Mouse (Mus musculus): ENCODE measurements around the gene Clstn2. TPM values are rescaled to one million over a fixed set of nuclear protein-coding genes. Genes with fewer than 3 reads are reported as not detected.

Gene Clstn2
- total and polyA plus RNA-seq, 3 experiments: not detected

- Histone ChIP-seq H3K79me2 (ENCODE audit: control insufficient read depth, insufficient read depth, low read length, poor library complexity) (no peaks in the 10 kb centered on the region), H3K4me3 (ENCODE audit: control insufficient read depth in 1 of 2, insufficient read depth in 1 of 2, low read depth in 2 of 2, low read length in 2 of 2) (no peak overlapping the region), H3K4me1 (ENCODE audit: control insufficient read depth in 1 of 2, insufficient read depth in 2 of 2, low read length in 2 of 2) (no peaks in the 10 kb centered on the region), H3K36me3 (ENCODE audit: control insufficient read depth in 1 of 2, insufficient read depth in 2 of 2, low read length in 2 of 2) (no peaks in the 10 kb centered on the region), H3K27ac (ENCODE audit: control insufficient read depth, low read depth, low read length) (no peak overlapping the region), H3K9ac (ENCODE audit: control insufficient read depth, low read depth, low read length, poor library complexity, severe bottlenecking) (no peak overlapping the region), H3K9me3 (replicated peaks; ENCODE audit: insufficient read depth, low read length) (no peaks in the 10 kb centered on the region), H3K27me3 (ENCODE audit: control insufficient read depth in 1 of 2, insufficient read depth in 2 of 2, low read length in 2 of 2) (no peaks in the 10 kb centered on the region)
- TF ChIP-seq MAFK (IDR thresholded peaks at IDR 0.05; ENCODE audit: borderline replicate concordance, low read depth, low read length) (no peak), CHD2 (IDR thresholded peaks at IDR 0.05; ENCODE audit: low read length) (no peak), CTCF (IDR thresholded peaks at IDR 0.05 in 2 of 3, conservative IDR thresholded peaks at IDR 0.05 in 1 of 3; ENCODE audit: control insufficient read depth in 1 of 3, insufficient read depth in 1 of 3, low read depth in 2 of 3, low read length in 3 of 3, poor library complexity in 1 of 3, severe bottlenecking in 1 of 3) (no peak), SMC3 (IDR thresholded peaks at IDR 0.05; ENCODE audit: low read depth, low read length) (no peak), ETS1 (IDR thresholded peaks at IDR 0.05; ENCODE audit: low read depth, low read length) (no peak), KAT2A (conservative IDR thresholded peaks at IDR 0.05; ENCODE audit: low read depth, low read length) (no peak), NRF1 (IDR thresholded peaks at IDR 0.05; ENCODE audit: insufficient read depth, low read depth, low read length, poor library complexity, severe bottlenecking) (no peak), EP300 (IDR thresholded peaks at IDR 0.05; ENCODE audit: low read depth in 1 of 2, low read length in 2 of 2) (no peak), CHD1 (IDR thresholded peaks at IDR 0.05; ENCODE audit: low read depth, low read length) (no peak), ZKSCAN1 (IDR thresholded peaks at IDR 0.05; ENCODE audit: low read depth, low read length) (no peak), NELFE (IDR thresholded peaks at IDR 0.05; ENCODE audit: low read depth, low read length) (no peak)
- DNase-seq (ENCODE audit: low read depth, low spot score): no peak
Observed at GRCm38 (mm10) chr9:97817116-97817515, 215.9 kb downstream of the Clstn2 start.

GRCm38 (mm10) chr9:97816143-97816805 is 216.7 kb downstream of the Clstn2 start:
- Histone ChIP-seq H3K4me1 (ENCODE audit: control insufficient read depth in 1 of 2, insufficient read depth in 2 of 2, low read length in 2 of 2) (no peaks in the 10 kb centered on the region), H3K9ac (ENCODE audit: control insufficient read depth, low read depth, low read length, poor library complexity, severe bottlenecking) (no peak overlapping the region), H3K27me3 (ENCODE audit: control insufficient read depth in 1 of 2, insufficient read depth in 2 of 2, low read length in 2 of 2) (no peaks in the 10 kb centered on the region), H3K9me3 (replicated peaks; ENCODE audit: insufficient read depth, low read length) (no peaks in the 10 kb centered on the region), H3K4me3 (ENCODE audit: control insufficient read depth in 1 of 2, insufficient read depth in 1 of 2, low read depth in 2 of 2, low read length in 2 of 2) (no peak overlapping the region), H3K27ac (ENCODE audit: control insufficient read depth, low read depth, low read length) (no peak overlapping the region), H3K79me2 (ENCODE audit: control insufficient read depth, insufficient read depth, low read length, poor library complexity) (no peaks in the 10 kb centered on the region), H3K36me3 (ENCODE audit: control insufficient read depth in 1 of 2, insufficient read depth in 2 of 2, low read length in 2 of 2) (no peaks in the 10 kb centered on the region)
- no peak for DNase-seq (ENCODE audit: low read depth, low spot score)
- TF ChIP-seq MAZ (IDR thresholded peaks at IDR 0.05; ENCODE audit: low read depth, low read length): no peak
- no peak for TF ChIP-seq E2F4 (IDR thresholded peaks at IDR 0.05; ENCODE audit: borderline replicate concordance, low read depth, low read length)
- TF ChIP-seq UBTF (IDR thresholded peaks at IDR 0.05; ENCODE audit: borderline replicate concordance, insufficient read depth, low read depth, low read length): no peak
- no peak for TF ChIP-seq POLR2AphosphoS2 (IDR thresholded peaks at IDR 0.05; ENCODE audit: low read length)
- TF ChIP-seq ZNF384 (IDR thresholded peaks at IDR 0.05; ENCODE audit: low read depth, low read length): no peak
- no peak for TF ChIP-seq MYC (IDR thresholded peaks at IDR 0.05; ENCODE audit: low read depth, low read length)
- TF ChIP-seq JUND (IDR thresholded peaks at IDR 0.05; ENCODE audit: low read depth, low read length): no peak
- TF ChIP-seq NRF1 (IDR thresholded peaks at IDR 0.05; ENCODE audit: insufficient read depth, low read depth, low read length, poor library complexity, severe bottlenecking): no peak
- TF ChIP-seq MAX (IDR thresholded peaks at IDR 0.05; ENCODE audit: low read length): no peak
- TF ChIP-seq CHD1 (IDR thresholded peaks at IDR 0.05; ENCODE audit: low read depth, low read length): no peak
- TF ChIP-seq EP300 (IDR thresholded peaks at IDR 0.05; ENCODE audit: low read depth in 1 of 2, low read length in 2 of 2): no peak
- TF ChIP-seq USF1 (IDR thresholded peaks at IDR 0.05; ENCODE audit: low read depth, low read length): no peak
